Mouse (Mus musculus) liver (tissue): Measurements from ENCODE around the gene Haus5.

Experiments used
- DNase-seq: peaks from one replicate; pipeline ENCODE4 v3.0.0-alpha.2; 2020; ENCODE audit warnings: mixed read lengths

The Haus5 gene

DNA sequence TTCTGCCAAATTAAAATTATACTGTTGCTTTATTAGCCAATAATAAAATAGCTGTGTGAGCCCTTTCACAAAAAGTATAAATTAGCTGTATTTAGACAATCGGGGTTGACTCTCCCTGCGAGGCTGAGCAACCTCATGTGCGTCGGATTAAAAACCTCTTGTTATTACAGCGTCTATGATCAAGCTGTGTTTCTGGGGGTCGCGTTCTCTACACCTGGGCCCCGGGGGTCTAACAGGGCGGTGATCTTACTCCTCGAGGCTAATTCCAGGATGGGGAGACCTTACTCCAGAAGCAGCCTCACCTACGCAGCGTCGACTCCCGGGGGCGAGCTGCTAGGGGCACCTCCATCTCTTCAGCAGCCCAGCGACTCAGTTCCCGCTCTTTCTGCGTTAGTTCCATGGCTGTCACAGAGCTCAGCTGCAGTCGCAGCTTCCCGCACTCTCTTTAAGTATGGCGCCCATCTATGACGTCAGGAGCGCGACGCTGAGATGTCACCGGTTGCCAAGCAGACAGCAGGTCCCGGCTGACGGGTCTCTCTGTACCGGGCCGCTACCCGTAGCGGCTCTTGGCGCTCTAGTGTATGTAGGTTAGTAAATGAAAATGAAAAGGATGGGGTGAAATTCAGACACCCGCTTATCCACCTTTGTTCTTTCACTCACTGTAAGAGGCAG, at the start of gene Haus5:
TSS of gene Haus5 (minus strand) at position 466 of the 672 bp plus-strand sequence.
- peak; percentile 89 for DNase-seq

DNA sequence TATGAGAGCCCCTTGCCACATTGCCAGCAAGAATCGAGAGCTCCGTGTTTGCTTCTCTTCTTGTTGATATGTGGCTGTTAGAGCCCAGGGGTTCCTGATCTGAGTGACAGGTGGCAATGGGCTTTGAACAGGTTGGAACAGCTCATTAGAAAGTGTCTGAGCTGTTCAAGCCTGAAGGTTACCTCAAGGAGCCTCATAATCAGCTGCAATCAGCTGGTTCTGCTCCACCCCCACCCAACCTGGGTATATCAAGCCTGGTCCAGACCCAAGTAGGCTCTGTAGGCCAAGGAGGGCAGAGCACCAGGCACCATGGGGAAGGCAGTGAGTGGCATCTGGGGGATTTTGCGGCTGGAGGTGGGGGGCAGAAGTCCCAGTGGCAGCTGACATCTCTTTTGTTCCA, 47.1 kb upstream of the Haus5 start, which contains the start of gene Atp4a:
TSS of gene Atp4a (plus strand) at position 268 of the 400 bp plus-strand sequence.
- DNase-seq, result no peak

DNA sequence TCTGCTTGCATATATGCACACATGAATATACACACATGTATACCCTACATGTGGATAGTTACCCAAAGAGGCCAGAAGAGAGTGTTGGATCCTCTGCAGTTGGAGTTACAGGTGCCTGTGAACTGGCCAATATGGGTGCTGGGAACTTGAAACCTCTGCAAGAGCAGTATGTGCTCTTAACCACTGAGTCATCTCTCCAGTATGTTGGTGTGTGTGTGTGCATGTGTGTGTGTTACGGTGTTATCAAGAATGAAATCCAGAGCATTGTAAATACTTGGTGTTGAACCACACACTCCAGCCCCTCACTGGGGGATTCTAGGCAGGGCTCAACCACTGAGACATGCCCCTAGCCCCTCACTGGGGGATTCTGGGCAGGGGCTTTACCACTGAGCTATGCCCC, 42.6 kb upstream of the Haus5 start:
- DNase-seq, result no peak

DNA sequence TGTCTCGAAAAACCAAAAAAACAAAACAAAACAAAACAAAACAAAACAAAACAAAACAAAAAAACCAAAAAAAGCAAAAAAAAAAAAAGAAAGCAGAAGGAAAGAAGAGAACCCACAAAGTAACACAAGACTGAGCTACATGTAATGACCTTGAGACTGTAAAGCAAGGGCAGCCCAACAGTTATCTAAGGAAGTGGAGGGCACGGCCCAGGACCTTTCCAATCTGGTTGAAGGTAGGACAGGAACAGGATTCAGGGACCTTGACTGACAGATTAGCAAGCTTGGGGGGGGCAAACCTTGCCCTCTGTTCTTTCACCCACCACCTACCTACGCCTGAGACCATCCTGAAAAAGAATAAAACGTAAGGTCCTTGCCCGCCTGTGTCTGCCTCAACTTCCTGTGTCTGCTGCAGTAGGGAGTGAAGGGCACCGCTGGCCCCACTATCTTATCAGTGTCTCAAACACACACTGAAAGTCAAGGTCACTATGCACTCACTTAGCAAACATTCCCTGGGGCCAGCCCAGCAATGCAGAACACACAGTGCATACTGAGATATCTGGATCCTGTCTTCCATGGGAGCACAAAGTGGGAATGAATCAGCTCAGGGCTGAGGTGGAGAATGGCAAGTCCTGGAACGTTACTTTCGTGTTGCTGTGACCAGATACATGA, 41.6 kb upstream of the Haus5 start:
- peak; percentile 53 for DNase-seq

DNA sequence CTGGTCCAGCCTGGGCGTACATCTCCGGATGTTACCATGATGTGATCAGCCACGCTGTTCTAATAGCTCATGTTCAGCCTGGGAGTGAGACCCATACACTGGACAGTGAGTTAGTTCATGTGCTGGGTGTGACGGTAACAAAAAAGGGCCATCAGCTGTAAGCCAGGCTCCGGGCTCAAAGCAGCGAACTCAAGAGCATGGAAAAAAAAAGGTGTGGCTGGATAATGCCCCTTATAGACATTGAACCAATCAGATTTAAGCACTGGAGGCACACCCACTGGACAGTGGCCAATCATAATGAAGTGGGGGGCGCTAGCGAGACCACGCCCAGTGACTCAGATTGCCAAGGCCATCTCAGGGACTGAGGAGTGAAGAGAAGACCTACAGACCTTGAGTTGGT, 33.8 kb upstream of the Haus5 start, which contains the start of gene 2200002J24Rik:
TSS of gene 2200002J24Rik (plus strand) at position 338 of the 400 bp plus-strand sequence.
- peak; percentile 58 for DNase-seq

DNA sequence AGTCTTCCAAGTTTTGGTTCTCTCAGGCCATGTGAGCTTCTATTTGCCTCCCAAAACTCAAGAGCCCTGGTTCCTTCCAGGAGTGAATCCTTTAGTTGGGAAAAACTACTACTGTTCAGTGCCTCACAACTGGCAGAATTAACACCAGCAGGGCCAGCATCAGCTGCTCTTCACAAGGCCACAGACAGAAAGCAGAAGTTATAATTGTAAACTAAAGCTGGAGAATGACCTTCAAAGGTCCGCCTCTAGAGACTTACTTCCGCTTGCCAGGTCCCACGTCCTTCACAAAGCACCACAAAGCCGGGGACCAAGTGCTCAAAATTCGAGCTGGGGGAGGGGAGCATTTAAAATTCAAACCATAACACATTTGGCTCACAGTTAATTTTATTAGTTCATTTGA, 33.3 kb upstream of the Haus5 start:
- DNase-seq, result no peak

DNA sequence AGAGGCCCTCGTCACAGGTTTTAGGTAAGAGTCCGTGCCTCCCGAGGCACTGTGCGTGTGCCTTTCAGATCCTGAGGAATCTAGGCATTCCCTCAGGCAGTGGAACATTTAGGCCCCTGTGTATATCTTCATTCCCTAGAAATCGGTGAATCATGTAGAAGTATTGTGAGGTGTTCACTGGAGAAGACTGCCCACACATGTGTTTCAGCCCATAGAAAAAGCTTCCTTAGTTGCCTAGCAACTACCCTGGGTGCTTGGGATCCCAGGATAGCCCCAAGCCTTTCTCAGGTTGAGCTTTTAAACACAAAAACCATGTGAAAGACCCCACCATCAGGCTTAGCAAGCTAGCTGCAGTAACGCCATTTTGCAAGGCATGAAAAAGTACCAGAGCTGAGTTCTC, 23.5 kb upstream of the Haus5 start:
- no peak for DNase-seq

DNA sequence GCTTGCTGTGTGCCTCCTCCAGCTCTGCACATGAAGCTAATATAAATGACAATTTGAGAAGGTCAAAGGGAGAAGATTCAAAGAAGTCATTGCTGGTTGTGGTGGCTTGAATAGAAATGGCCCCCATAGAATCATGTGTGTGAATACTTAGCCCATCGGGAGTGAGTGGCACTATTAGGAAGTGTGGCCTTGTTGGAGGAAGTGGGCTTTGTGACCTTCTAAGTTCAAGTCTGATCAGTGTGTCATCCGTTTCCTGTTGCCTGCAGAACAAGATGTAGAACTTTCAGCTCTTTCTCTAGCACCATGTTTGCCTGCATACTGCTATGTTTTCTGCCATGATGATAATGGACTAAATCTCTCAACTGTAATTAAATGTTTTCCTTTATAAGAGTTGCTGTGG, 18.6 kb upstream of the Haus5 start:
- DNase-seq, result no peak

DNA sequence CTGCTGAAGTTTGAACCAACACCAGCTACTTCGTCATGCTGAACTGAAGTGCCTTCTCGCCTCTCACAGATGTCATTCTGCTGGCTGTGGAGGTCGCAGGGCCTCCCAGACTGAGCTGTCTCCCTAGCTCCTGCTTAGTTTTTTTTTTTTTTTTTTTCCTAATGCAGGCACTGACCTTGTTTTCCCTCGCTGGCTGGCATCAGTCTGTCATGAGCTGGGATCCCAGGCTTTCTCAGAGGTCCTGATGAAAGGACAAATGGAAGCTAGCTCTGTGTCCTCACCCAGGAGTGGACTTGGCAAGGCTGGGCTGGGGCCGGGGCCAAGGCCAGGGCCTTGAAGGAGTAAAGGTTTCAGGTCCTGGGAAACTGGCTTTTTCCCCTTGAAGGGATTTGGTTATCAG, 17.1 kb upstream of the Haus5 start:
- no peak for DNase-seq

DNA sequence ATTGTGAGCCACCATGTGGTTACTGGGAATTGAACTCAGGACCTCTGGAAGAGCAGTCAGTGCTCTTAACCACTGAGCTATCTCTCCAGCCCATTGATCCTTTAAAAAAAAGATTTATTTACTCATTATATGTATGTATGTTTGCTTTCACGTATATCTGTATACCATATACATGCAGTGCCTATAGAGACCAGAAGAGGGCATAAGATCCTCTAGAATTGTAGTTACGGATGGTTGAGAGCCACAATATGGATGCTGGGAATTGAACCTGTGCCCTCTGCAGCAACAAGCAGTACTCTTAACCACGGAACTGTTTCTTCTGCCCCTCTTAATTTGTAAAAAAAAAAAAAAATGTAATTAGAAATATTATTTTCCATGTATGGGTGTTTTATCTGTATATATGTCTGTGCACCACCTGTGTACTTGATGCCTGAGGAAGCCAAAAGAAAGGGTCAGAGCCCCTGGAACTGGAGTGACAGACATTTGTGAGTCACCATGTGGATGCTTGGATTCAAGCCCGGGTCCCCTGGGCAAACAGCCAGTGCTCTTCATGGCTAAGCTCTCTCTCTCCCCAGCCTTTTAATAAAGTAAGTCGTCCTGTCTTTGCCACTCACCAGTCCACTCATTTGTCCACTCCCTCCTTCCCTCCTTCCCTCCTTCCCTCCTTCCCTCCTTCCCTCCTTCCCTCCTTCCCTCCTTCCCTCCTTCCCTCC, 13.6 kb upstream of the Haus5 start:
- no peak for DNase-seq

DNA sequence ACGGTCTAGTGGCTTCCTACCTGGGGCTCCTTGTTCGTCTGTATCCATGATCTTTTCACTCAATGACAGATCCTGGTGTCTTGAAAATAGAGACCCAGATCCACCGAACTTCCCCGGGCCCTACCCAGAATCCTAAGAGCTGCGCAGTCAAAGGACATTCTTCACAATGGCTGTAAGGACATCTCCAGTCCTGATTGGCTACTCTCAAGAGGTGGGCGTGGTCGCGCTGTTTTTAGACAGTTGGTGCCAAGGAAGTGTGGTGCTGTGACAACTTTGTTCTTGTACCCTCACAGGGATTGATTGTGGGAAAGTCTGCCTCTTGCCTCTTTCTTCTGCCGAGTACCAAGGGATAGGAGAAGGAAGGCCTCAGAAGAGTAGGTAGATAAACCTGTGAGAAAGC, 6.7 kb upstream of the Haus5 start, which contains the start of gene Pmis2:
TSS of gene Pmis2 (minus strand) at position 126 of the 400 bp plus-strand sequence.
- DNase-seq, result no peak

DNA sequence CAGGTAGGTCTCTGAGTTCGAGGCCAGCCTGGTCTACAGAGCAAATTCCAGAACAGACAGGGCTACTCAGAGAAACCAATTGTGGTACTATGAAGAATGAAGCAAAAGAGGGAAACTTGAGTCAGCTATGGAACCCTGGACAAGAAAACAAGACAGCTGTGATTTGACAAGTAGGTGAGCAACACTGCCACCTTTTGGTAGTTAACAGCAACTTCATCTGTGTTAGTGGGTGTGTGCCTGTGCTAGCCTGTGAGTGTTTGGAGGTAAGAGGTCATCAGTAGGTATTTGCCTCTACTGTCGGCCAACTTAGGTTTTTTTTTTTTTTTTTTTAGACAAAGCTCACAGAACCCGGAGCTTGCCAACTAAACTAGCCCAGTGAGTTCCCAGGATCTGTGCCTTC, 4.4 kb upstream of the Haus5 start:
- DNase-seq, result no peak

DNA sequence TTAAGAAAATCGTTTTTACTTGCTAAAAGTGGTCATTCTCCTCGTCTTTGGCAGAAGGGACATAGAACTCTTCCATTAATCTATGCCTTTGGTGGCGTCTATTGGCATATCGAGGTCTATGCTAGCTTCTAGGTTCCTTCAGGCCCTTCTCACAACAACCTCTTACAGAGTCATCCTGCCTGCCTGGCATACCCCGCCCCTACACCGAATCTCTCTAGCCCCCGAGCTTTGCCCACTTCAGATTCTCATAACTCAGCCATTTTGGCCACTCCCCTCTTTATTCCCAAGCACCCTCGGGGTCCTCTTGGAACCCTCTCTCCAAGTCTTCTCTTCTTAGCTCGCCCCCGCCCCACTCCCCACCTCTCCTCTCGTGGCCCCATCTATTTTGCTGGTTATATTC, 527 bp upstream of the Haus5 start:
- no peak for DNase-seq

DNA sequence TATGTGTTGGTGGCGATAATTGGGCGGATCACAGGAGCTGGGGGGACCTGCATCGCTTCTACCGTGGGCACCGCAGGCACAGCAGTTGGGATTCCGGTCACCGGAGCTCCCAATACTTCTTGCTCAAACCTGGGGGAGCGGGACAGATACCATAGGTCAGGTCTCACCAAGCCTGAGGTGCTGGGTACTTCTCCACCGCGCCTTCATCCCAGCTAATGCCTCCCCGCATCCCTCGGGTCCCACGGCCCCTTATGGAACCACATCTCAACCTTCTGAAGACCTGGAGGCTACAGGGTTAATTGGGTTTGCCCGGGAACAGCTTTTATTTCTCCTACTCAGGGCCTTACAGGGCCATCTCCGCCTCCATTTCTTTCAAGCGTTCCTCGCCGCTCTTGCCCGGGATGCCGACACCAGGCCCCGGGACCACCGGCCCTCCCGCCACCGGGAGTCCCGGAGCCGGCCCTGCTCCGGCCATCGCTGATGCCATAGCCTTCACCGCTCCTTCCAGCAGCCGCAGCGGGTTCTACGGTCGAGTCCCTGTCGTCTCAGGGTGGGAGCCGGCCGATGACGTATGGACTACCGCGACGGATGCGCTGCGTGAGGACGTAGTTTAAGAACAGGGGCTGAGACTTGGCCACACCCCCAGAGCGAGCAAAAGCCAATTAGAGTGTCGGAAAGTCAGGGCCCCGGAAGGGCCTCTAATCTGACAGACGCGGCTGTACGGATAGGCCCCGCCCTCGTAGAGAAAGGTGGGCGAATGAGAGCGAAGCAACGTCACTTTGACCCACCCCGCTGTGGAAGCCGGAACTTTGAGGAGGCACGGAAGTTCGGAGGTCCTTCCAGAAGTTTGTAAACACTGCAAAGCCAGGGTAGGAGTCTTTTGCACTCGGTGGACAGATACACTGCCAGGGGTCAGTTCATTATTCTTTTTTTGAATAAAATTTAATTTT, 14.9 kb downstream of the Haus5 start, which contains the start of gene Rbm42:
TSS of gene Rbm42 (minus strand) at position 727 of the 950 bp plus-strand sequence.
- DNase-seq, result peak; percentile 98

DNA sequence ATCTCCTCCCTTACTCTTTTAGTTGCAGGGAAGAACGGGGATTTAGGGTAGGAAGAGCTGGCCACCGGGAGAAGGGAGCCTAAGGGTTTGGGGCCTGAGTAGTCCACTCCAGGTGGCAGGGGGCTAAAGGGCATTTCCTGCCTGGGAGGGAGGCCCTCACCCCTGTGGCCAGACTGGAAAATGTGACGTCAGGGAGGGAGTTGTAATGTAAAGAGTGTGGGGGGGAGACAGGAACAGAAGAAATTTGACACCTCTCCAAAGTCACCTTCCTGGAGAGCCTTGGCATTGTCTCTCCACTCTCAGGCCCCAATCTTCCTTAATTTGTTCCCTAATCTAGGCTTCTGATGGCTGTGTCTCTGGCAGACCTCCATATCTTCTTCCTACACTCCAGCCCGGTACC, 25.7 kb downstream of the Haus5 start:
- no peak for DNase-seq

DNA sequence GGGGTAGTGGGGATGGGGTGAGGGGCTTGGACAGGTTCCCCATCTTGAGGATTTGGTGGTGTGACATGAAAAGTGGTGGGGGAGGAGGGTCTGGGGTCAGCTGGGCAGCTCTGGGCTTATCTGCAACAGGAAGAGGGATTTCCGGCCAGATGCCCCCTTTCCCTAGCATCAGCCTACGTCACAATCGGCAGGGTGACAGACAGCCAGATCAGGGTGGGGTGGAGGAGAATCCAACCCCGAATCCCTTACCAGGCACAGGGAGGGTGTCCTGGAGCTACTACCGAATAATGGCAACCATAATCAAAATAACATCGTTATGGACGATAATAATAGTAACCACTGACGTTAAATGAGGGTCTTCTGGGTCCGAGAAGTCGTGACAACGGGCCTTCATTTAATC, 28.4 kb downstream of the Haus5 start:
- DNase-seq, result no peak

DNA sequence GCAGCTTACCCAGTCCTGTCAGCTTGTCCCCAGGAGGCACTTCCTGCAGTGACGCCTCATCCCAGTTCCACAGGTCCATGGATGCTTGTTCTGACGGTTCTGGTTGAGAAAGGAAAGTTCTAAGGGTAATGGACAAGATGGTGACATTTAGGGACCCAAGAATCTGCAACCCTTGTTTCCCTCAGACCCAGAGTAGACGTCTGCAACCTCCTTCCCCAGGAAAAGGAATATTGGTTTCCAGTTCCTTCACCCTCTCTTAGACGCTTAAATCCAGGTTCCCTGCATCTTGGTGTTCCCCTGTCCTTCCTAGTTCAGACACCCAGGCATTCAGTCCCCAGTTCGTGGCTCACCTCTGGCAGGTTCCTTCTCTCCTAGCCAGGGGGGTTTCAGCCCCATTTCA, 29.0 kb downstream of the Haus5 start, which contains the start of gene Etv2:
TSS of gene Etv2 (minus strand) at position 101 of the 400 bp plus-strand sequence.
- DNase-seq, result no peak

DNA sequence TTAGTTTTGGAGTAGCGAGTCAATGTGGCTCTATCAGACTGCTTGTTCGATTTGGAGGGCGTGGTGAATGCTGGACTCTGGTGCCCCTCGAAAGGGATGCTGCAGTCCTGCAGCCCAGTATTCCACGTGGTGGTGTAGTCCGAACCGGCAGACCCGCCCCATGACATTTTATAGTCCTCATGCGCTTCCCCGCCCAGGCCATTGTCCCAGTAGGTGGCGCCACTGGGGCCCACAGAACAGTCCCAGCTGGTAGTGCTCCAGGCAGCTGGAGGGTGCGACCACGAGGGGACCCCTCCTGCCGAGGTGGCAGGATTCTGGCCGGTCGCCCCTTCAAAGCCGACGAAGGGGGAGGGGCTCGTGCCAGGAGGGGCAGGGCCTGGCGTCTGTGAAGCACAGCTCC, 30.2 kb downstream of the Haus5 start:
- peak; percentile 68 for DNase-seq

DNA sequence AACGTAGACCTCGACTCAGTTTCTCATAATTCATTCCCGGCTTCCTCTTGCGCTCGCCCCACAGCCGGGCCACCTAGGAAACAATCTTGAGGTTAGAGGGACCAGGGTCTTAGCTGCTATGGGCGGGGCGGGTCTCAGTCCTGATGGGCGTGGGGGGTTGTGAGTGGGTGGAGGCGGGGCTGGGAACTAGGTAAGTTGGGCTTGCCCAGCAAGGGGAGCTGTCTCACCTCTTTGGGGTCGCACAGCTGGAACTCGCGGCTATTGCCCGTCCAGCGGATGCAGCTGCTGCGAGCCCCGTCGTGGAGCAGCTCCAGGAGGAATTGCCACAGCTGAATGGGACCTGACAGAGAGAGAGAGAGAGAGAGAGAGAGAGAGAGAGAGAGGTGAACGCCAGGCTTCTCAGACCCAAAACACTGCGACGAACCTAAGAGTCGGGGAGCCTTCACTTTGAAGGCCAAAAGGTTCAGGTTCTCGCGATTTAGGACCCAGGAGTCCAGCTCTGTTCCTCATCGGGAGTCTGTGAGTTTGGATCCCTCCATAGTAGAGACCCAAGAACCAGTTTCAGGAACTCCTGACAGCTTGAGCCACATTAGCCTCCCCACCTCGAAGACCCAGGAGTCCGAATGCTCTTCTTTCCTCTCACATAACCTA, 30.9 kb downstream of the Haus5 start:
- no peak for DNase-seq

DNA sequence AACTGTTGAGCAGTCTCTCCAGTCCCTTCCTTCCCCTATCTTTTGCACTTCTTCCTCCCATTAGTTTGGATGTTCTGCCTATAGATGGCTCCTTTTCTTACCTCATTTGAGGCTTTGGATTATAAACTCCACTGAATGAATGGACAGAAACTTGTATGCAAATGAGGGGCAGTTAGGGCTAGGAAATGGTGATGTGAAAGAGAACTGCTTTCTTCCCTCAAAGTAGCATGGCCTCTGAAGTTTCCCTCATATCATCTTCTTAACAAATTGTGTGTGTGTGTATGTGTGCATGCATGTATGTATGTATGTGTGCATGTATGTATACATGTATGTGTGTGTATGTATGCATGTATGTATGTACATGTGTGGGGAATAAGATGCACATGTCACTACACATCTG, 35.8 kb downstream of the Haus5 start:
- DNase-seq, result no peak

DNA sequence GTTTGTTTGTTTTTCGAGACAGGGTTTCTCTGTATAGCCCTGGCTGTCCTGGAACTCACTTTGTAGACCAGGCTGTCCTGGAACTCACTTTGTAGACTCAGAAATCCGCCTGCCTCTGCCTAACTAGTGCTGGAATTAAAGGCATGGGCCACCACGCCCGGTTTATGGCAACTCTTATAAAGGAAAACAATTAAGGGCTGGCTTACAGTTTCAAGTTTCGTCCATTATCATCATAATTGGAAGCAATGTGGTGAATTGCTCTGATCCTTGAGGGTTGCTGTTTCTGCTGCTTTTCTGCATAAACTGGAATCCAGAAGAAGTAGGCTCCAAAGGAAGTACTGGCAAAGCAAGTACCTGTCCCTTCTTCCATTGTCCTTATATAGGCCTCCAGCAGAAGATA, 38.1 kb downstream of the Haus5 start:
- no peak for DNase-seq
